ENCODE assay signal across 12 mouse cellular contexts in the genomic region with DNA sequence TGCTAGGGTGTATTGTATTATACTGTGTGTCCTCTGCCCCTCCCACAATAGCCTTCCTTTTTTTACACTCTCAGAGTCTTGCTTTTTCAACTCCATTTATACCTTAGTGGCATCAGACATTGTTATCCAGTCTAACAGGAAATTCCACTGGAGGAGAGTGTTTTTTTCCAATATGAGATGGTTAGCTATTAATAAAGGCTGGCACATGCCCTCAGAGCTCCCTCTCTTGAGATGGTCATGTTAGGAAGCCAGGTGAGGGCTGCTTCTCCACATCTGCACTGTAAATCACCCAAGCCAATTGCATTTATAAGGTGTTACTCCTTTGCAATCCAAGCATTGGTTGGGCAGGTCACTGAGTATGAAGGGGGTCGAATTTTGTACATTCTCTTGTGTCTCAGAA.
"Had no signal": no experiment of that assay in that cellular context is flagged by ENCODE, and none has a peak within 500 bp of the region (broad histone marks: within the 10 kb centered on the region; RNA-seq: fewer than 3 reads in every experiment).

No protein-coding gene starts in this region.

- H3K36me3 ChIP-seq: intestine, embryonic 15.5 days; limb, embryonic 15.5 days; liver, embryonic 12.5 days; midbrain, embryonic 13.5 days; neural tube, embryonic 15.5 days had no signal

- ATAC-seq: intestine, embryonic 15.5 days; liver, embryonic 12.5 days; midbrain, embryonic 13.5 days had no signal

- DNase-seq: left cerebral cortex, postnatal 4 days; right cerebral cortex, adult 18-20 months; right cerebral cortex, postnatal 25 days; thymus, adult 18-20 months; thymus, postnatal 14 days had no signal

- H3K4me2 ChIP-seq: hindbrain, embryonic 14.5 days; intestine, embryonic 15.5 days; limb, embryonic 15.5 days; liver, embryonic 12.5 days; midbrain, embryonic 13.5 days; neural tube, embryonic 15.5 days had no signal

- H3K27me3 ChIP-seq: intestine, embryonic 15.5 days; limb, embryonic 15.5 days had no signal

- H3K27ac ChIP-seq: hindbrain, embryonic 14.5 days; intestine, embryonic 15.5 days; limb, embryonic 15.5 days; liver, embryonic 12.5 days; midbrain, embryonic 13.5 days; neural tube, embryonic 15.5 days had no signal

- H3K9me3 ChIP-seq: intestine, embryonic 15.5 days; limb, embryonic 15.5 days; liver, embryonic 12.5 days; midbrain, embryonic 13.5 days; neural tube, embryonic 15.5 days had no signal

- H3K9ac ChIP-seq: hindbrain, embryonic 14.5 days; intestine, embryonic 15.5 days; limb, embryonic 15.5 days; liver, embryonic 12.5 days; midbrain, embryonic 13.5 days; neural tube, embryonic 15.5 days had no signal

- H3K4me3 ChIP-seq: intestine, embryonic 15.5 days; limb, embryonic 15.5 days; liver, embryonic 12.5 days; midbrain, embryonic 13.5 days; myocyte; neural tube, embryonic 15.5 days had no signal
